Mouse (Mus musculus) B cell, adult 2 months (primary cell): ENCODE measurements at regions not wholly inside any gene's neighbourhood (a gene's known extent, or its start where the extent isn't known, plus 50 kb on each side); places are given as distances from the start of the nearest gene placed in this dataset.
"Not testable (repeated sequence)": the region's sequence is repeated elsewhere in the genome, so short reads cannot be mapped to it uniquely, and the experiment has no call there.

Experiments
- DNase-seq, 2 experiments: peaks; one replicate each; pipeline ENCODE4 v3.0.0; 2022

- no peak for DNase-seq
These were observed 122.5 kb upstream of the Dapk1 start for GRCm38 (mm10) chr13:60479043-60479861.

GRCm38 (mm10) chr13:60479862-60480730, 121.7 kb upstream of the Dapk1 start:
- DNase-seq, result no peak

GRCm38 (mm10) chr13:60480731-60481431, 120.9 kb upstream of the Dapk1 start:
- no peak for DNase-seq

- not testable (repeated sequence) for DNase-seq
These were observed 120.3 kb upstream of the Dapk1 start for GRCm38 (mm10) chr13:60481451-60481850.

- no peak for DNase-seq
These were observed 119.8 kb upstream of the Dapk1 start for GRCm38 (mm10) chr13:60481946-60482345.

- DNase-seq, result no peak
These were observed 115.6 kb upstream of the Dapk1 start for GRCm38 (mm10) chr13:60486105-60486504.

GRCm38 (mm10) chr13:60486871-60487270, 114.9 kb upstream of the Dapk1 start:
- no peak for DNase-seq

GRCm38 (mm10) chr13:60488131-60488883, 113.4 kb upstream of the Dapk1 start:
- no peak for DNase-seq

- DNase-seq, result no peak
These were observed 112.9 kb upstream of the Dapk1 start for GRCm38 (mm10) chr13:60488884-60489265.

- DNase-seq, result no peak
These were observed 109.7 kb upstream of the Dapk1 start for GRCm38 (mm10) chr13:60491948-60492464.

GRCm38 (mm10) chr13:60493836-60494235, 107.9 kb upstream of the Dapk1 start:
- DNase-seq, result no peak

GRCm38 (mm10) chr13:60497714-60498400, 103.9 kb upstream of the Dapk1 start:
- DNase-seq, result no peak

- no peak for DNase-seq
These were observed 97.6 kb upstream of the Dapk1 start for GRCm38 (mm10) chr13:60504196-60504595.

- DNase-seq, result no peak
These were observed 94.1 kb upstream of the Dapk1 start for GRCm38 (mm10) chr13:60507611-60508010.

- no peak for DNase-seq
These were observed 93.7 kb upstream of the Dapk1 start for GRCm38 (mm10) chr13:60508054-60508453.

GRCm38 (mm10) chr13:60508856-60509255, 92.9 kb upstream of the Dapk1 start:
- no peak for DNase-seq

- no peak for DNase-seq
These were observed 90.6 kb upstream of the Dapk1 start for GRCm38 (mm10) chr13:60511101-60511500.

GRCm38 (mm10) chr13:60511628-60512027, 90.1 kb upstream of the Dapk1 start:
- no peak for DNase-seq

GRCm38 (mm10) chr13:60513756-60514155, 88.0 kb upstream of the Dapk1 start:
- no peak for DNase-seq

- DNase-seq, result no peak
These were observed 86.9 kb upstream of the Dapk1 start for GRCm38 (mm10) chr13:60514806-60515205.

- DNase-seq, result no peak
These were observed 83.7 kb upstream of the Dapk1 start for GRCm38 (mm10) chr13:60518010-60518409.

- no peak for DNase-seq
These were observed 82.0 kb upstream of the Dapk1 start for GRCm38 (mm10) chr13:60519708-60520107.
